Mouse (Mus musculus) layer of hippocampus, postnatal 36 days (tissue): ENCODE data around the gene Atp6v0b. TPM values are rescaled to one million over a fixed set of nuclear protein-coding genes. Genes with fewer than 3 reads are reported as not detected.
A peak's percentile ranks its signal among the peaks of the same experiment; 100 is the strongest.

Experiments
- DNase-seq, 2 experiments: peaks; one replicate each; pipeline ENCODE4 v3.0.0; 2022
- total RNA-seq, 2 experiments: library from RNA; stranded (reverse); gene quantifications; 2 replicates each; pipeline ENCODE4 v1.2.3; 2021

Gene Atp6v0b
- total RNA-seq, 2 experiments from 2014 or later, result 418 to 429 TPM

DNA sequence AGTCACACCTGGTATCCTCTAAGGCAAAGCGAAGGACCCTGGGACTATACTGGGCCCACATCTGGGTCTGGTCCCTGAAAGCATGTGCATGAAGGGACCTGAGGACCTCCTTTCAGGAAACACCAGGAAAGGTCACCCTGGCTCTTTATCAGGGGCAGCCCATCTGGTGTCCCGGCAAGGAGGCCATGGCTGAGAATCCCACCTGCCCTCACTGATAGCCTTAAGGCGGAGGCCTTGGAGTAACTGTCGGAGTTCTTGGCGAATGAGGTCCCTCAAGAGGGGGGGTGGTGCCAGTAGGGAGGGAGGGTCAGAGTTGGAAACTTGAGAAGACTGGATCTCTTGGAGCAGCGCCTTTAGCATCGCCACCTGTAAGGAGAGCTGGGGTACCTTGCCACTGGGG is 15.3 kb downstream of the Atp6v0b start:
- DNase-seq, result no peak

DNA sequence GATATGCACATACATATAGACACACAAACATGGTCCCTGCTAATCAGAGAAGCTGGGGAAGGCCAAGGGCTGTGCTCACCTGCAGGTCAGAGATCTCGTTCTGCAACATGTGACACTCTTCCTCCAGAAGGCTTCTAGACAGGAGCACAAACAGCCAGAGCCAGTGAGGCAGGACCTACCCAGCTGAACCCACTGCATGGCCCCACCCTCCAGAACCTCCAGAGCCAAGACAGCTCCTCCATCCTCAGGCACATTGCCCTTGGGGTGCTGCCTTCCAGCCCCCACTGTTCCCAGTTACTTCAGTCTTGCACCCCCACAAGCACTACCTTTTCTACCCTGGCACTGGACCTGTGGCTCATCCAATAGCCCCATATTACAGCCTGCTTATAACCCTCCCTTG is 16.7 kb downstream of the Atp6v0b start:
- no peak for DNase-seq

DNA sequence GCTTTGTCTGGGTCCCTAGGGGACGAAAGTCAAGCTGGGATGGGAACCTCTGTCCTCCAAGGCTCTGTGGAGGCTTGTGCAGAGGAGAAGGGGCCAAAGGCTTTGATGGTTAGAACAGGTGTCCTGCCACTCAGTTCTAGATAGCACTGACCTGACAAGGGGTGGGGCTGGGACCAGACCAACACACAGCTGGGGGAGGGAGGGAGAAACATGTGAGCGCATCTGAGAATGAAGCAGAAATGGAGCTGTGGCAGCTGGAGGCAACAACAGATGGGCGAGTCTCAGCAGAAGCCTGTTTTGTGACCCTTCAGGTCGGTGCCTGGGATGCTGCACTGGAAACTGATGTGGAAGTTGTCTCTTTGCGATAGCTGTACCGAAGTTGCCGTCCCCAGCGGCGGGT is 17.8 kb downstream of the Atp6v0b start:
- DNase-seq, result no peak

DNA sequence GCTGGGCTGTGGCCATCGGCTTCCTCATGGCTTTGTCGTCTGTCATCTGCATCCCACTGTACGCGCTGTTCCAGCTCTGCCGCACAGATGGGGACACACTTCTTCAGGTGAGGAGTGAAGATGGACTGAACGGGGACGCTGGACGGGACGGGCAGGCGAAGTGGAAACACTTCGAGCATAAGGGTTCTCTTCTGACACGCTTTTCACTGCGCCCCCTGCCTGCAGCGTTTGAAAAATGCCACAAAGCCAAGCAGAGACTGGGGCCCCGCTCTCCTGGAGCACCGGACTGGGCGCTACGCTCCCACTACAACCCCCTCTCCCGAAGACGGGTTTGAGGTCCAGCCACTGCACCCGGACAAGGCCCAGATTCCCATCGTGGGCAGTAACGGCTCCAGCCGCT is 19.3 kb downstream of the Atp6v0b start:
- DNase-seq, result peak; percentile 50 to 56

DNA sequence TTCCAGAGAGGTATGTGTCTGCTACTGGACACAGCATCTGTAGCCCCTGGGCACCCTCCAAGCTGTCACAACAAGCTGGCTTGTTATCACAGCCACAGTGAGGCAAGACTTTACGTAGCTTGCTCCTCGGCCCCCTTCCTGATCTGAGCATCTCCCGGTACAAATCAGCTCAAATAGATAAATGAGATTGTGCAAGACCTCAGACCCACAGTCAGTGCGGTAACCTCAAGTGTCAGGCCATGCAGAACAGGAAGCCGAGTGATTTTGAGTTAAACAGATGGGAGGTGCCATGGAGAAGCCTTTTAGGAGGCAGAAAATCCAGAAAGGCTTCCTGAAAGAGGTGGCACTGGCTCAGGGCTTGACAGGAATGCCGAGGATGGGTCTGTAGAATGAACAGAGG is 20.1 kb downstream of the Atp6v0b start:
- DNase-seq, result no peak

DNA sequence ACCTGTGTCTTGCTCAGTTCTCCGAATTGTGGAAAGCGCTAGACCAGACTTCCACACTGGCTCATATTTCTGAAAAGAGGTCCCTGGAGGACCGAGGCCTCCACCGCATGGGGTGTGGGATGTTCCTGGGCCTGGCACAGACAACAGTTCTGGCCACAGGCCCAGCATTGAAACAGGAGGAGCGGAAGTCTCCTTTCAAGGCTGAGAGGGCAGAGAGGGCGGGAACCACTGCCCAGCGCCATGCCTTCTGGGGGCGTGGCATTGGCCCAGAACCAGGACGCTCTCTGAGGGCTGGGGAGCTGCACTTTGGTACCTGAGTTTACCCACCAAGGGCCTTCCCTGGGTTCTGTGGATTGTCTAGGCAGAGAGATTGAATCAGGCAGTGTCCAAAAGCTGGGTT is 21.1 kb downstream of the Atp6v0b start:
- DNase-seq, result peak in 1 of 2 experiments; percentile 50

DNA sequence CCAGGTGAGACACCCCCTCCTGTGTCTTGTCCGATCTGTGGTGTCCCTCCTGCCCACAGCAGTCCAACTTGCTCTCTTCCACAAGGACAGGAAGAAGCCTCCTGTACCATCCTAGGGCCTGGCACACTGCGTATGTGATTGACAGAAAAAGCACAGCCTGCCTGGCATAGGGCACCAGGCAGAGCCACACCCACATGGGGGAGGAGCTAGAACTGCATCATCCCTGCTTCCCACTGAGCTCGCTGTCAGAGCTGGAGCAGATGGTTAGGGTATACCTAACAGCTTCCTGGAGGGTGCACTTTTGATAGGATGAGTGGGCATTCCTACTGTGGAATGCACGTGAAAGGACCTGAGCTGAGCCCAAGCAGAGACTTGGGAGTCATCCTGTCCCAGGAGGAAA is 24.3 kb downstream of the Atp6v0b start:
- peak; percentile 54 to 64 for DNase-seq

DNA sequence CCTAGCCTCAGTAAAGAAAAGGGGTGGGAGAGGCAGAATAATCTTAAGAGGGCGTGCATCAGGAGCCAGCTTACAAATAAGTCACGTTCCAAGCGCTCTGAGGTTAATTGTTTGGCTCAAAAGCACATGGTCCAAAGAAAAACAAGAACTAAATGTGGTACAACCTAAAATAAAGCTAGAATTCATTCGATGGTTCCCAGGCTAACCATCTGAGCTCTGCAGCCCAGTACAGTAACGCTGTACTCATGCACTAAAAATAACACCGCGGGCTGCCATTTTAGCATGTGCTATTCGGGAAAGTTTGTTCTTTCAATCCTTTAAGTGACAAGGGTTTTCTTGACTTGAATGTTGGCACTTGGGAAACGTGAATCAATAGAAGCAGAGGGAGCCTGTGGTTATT is 26.6 kb downstream of the Atp6v0b start:
- DNase-seq, result no peak

DNA sequence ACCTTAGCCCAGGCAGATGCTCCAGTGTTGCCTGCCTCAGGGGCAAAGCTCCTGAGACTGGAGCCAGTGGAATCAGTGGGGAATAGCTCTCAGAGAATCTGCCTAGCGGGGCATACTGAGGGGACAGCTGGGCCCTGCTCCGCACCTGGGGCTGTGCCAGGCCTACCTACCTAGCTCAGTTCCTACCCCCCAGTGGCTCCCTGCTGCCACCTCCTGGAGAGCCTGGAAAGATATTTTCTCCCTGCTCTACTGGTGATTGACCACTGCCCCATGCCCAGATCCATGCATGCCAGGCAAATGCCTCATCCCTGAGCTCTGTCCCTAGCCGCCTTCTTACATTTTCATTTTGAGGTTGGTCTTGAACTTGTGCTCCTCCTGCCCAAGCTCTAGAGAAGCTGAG is 28.3 kb downstream of the Atp6v0b start:
- DNase-seq, result peak; percentile 69 to 73

DNA sequence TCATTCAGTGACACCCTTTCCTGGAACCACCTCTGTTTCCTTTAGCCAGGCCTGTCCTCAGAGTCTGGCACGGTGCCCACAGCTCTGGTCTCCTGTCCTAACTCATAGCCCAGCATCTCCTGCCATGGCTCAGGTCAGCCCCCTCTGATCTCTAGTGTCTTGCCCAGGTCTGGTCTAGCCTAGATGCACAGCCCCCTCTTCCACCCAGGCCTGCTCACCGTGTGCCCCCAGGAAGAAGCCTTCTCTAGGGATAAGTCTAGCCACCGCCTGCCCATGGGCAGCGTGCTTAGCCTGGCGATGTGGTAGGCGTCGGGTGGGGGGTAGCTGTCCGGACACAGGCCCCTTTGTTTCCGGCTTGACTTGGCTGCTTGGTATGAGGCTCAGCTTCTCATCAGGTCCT is 32.0 kb downstream of the Atp6v0b start:
- DNase-seq, result peak; percentile 36 to 43

DNA sequence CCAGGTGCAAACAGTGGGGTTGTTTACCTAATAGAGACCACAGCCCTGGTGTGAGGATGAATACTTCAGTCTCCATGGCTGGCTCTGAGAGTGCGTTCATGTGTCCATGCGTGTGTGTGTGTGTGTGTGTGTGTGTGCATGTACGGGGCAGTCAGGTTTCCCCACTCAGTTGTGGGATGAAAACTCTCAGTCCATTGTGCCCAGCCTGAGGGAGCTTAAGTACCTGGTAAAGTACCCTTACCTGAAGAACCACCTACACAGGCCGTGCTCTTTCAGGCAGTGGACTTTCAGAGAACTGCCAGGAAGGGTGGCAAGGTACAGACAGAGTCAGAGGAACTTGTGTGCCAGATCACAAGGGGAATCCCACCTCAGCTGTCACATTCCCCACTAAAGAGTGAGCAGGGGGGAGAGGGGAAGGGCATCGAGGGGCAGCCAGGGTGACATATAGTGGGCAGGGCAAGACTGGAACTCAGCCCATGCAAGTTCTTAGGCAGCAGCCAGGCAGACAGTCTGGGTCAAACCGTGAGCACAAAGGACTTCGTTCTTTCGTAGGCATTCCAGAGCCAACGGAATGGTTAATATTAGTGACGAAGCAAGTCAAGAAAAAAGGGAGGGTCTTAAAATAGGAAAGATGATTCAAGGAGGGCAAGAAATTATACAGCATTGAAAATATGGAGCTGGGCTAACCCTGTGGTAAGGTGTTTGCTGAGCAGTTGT is 34.8 kb downstream of the Atp6v0b start:
- DNase-seq, result no peak

DNA sequence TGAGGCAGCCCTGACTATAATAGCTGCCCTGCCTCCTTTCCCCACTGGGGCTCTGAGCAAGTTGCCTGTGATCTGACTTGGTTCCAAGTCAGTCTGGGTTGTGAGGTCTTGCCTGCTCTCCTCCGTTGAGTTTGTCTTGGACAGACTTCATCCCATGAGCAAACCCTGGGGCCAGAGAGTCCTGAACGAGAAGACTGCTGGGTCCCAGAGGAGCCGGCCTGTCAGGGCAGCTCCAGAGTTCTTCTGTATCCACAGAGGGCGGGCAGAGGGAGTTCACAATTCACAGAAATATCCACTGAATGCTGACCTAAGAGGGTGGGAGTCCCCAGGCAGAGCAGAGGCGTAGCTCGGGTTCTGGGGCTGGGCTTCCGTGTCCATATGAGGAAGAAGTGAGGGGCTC is 36.3 kb downstream of the Atp6v0b start:
- DNase-seq, result no peak

DNA sequence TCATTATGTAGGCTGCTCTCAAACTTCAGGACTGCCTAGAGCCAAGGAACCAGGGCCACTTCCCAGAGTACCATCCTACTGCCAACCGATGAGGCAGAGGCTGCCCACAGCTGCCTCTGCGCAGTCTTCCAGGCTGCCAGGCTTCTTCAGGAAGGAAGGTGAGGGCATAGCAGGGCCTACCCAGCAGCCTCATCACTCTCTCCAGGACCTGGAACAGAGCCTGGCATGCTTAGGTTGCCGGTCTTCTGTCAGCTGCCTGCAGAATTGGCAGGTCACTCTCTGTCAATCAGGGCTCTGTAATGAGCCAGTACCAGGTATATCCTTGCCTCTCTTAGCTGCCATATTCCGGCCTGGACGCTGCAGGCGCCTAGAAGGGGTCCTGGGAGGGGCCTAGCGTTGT is 37.0 kb downstream of the Atp6v0b start:
- no peak for DNase-seq

DNA sequence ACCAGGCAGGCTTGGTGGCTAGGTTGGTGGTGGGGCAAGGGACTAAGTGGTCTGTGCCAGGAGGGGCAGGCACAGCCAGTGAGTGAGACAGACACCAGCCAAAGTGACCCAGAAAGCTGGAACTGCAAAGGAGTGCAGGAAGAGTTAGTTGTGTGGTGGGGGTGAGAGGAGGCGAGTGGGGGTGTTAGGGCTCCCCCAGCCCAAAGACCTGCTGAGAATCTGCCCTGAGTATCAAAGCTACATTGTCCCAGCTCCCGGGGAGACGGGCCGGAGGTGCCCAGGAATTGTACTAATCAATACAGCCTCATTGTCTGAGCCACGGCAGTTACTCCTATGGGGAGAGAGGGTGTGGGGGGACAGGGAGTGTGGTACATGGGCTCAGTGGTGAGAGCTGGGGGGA is 37.6 kb downstream of the Atp6v0b start:
- DNase-seq, result no peak

DNA sequence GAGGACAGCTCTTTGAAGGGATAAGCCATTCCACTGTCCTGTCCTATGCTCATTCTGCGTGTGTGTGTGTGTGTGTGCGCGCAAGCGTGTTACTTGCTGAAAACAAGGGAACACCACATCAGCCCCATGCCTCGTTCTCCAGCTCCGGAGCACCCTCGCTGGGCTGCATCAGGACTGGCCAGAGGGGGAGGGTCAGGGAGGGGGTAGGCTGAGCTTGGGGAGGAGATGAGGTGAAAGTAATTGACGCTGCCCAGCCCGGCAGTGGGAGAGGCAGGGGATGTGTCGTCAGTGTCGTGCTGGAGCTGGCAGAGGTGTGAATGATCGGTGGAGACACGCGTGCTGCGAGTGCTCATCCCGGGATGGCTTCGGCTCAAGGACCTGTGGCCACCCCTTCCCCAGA is 38.1 kb downstream of the Atp6v0b start:
- no peak for DNase-seq

DNA sequence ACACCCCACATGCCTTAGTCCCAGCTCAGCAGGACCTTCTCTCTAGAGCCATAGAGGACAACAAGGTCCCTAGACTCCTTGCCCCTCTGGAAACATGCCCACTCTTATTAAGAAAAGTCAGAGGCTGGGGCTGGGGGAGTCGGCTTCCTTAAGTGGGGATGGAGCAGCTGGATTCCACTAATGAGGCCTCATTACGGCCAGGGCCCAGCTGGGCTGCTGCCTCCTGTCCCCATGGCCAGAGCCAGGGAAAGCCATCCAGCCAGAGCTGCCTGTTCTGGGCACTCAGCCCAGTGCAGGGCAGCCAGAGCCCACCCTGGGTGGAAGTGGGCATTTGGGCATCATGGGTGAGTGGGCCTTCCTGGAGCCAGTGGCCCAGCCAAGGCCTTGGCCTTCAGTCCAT is 40.1 kb downstream of the Atp6v0b start:
- DNase-seq, result peak; percentile 48 to 72

DNA sequence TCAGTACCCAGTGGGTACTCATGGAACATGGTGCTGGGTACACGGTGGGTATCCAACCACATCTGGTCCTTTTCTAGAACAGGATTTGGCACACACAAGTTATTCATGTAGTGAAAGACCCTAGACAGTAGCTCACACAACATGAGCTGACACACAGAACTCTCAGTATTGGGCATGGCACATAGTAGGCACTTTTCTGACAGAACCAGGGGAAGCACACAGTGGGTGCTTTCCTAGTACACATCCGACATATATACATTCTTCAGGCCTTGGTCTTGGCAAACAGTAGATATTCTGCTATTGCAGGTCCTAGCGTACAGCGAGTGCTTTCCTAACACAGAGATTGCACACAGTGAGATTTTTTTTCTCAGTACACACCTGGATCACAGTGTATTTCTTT is 40.9 kb downstream of the Atp6v0b start:
- no peak for DNase-seq

DNA sequence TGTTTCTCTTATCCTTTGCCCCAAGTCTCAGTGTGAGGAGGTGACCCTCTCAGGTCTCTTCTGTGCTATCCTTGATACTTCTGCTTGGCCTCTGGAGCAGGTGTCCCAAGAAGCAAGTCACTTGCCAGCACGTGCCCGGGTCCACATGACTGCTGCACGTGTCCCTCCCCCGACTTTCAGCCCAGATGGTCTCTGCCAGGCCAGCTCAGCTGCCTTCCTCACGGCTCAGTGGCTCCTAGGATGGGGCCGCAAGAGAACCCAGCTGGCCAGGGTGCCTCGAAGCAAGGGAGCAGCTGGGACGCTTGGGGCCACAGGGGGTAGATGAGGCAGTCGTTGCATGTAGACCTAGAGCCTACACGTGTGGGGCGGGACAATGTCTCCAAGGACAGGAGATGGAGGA is 41.8 kb downstream of the Atp6v0b start:
- no peak for DNase-seq

DNA sequence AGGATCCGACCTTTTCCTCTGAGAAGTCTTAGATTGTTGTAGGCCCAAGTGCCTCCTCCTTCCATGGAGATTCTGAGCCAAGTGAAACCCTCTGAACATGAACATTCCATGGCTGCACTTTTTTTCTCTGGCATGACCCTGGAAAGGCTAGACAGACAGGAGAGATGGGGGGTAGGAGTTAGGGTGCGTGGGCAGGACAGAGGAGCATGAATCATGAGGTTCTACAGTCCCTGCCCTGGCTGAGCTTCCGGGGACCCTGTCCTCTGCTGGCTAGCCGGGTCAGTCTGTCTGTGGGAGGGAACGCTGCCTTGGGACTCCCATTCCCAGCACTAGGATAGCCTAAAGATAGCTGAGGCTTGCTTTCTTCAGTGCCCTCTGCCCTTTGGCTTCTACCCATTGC is 42.7 kb downstream of the Atp6v0b start:
- no peak for DNase-seq

DNA sequence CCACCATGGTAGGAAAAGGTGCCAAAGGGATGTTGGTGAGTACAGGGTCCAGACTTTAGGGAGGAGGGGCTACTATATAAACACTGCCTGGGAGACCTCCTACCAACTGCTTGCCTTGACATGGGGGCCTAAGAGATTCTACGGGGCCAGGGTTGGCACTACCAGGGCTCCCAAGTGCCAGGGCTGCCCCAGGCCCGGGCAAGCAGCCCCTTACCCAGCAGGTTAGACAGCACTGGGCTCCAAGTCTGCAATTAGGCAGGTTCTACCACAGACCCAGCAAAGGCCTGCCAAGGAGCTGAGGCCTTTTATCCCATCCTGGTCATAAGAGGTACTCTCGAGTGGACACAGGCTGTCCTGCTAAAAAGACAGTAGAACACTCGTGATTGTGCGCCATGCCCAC is 44.0 kb downstream of the Atp6v0b start:
- DNase-seq, result no peak

DNA sequence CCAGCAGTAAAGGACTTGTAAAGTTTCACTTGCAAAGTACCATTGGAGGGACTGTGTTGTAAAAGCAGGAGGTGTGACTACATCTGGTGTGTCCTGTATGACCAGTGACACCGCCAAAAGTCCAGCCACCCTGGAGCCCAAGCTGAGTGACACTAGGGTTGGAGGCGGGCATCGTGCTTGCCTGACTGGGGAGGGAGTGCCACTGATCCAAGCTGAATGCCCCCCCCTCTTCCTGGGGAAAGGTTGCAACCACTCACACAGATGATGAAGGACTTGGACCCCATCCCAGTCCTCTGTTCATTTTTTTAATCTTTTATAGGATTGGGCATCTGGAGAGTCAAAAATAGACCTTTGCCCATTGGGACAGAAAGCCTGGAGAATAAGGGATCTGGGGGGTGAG is 45.6 kb downstream of the Atp6v0b start:
- no peak for DNase-seq

DNA sequence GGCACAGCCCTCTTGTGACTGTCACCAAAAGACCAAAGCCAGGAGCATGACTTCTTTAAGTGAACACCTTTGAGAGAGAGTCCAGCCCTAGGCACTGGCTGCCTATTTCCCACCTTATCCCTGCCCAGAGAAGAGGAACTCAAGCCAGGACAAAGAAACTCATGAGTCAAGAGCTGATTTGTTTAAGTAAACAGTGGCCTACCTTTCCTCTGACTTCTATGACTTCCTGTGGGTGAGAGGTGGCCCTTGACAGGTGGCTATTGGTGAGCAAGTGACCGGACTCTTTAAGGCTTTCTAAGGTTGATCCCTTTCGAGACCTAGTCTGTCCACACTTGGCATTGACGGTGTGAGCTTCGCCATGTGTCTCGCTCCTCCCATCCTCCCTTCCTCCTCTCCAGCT is 46.3 kb downstream of the Atp6v0b start:
- no peak for DNase-seq

DNA sequence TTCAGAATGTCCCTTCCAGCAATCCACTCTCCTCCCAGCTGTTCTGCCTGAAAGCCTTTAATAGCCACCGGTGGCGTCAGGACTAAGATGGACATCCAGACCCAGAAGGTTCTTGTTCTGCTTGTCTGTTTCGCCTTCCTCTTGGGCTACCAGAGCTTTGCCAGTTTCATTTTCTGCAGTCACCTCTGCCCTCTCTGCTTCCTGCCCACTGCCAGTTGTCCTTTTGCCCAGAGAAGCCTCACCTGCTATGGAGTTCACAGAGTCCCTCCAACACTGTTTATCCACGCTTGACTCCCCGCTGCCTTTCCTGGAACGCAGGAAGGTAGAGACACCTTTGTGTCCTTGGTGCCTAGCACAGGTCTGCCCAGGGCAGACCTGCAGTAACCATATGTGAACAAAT is 47.8 kb downstream of the Atp6v0b start:
- DNase-seq, result no peak

DNA sequence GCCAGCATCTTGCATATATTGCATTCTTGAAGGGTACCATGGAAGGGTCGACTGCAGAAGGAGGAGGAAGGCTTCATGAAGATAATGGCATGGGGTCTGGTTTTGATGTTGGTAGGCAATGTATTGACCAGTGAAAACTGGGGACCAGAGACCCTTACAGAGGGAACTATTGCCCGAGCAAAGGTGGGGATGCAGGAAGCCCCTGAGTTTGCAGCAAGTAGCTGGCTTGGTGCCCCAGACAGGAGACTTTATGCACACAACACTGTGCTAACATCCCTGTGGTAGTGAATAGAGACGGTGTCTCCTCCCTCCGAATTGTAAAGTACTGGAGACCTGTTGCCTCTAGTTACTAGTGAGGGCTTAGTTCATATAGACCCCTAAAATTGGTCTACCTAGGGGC is 49.9 kb downstream of the Atp6v0b start:
- no peak for DNase-seq

DNA sequence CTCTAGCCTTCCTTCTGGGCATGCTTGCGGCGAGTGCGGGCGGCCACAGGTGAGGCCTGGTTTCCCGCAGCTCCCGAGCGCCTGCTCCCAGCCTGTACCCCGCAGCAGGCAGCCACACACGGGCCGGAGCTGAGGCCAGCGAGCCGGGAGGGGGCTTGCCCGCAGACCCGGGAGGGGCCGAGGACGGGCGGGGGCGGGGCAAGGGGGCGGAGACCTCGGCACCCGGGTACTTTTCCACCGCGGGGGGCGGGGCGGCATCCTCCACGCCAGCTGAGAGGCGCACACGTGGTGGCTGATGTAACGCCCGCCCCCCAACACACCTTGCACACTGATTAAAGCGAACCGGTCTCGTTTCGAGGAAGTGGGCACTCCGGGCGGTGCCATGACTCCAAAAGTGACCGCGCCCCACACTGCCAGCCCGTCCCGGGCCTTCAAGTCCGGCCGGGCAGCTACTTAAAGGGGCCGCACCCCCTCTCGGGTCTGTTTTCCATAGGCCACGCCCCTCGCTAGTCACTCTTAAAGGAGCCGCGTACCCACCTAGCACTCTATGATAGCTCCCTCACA is 50.8 kb downstream of the Atp6v0b start:
- DNase-seq, result peak; percentile 87 to 89
